Mouse (Mus musculus) hindbrain, embryonic 12.5 days (tissue): ENCODE data around the gene Osbpl7. TPM values are rescaled to one million over a fixed set of nuclear protein-coding genes. Genes with fewer than 3 reads are reported as not detected.

Experiments used
- ATAC-seq: fragments of 200-750 bp; cut with Nextera tagmentation; 2 replicates; pipeline ENCODE4 v1.8.0; 2017; ENCODE audit warnings: moderate TSS enrichment; ENCODE audit not compliant: low FRiP score
- H3K27ac ChIP-seq: fragments of 300-500 bp; sonication (generic); 2 replicates; pipeline ENCODE4 v1.5.1; 2016; ENCODE audit warnings: mild to moderate bottlenecking
- H3K27me3 ChIP-seq: fragments of 300-500 bp; sonication (generic); 2 replicates; pipeline ENCODE4 v1.6.1; 2016; ENCODE audit warnings: mild to moderate bottlenecking
- H3K36me3 ChIP-seq: fragments of 300-500 bp; sonication (generic); 2 replicates; pipeline ENCODE4 v1.6.1; 2016; ENCODE audit warnings: mild to moderate bottlenecking
- H3K4me1 ChIP-seq: fragments of 300-500 bp; sonication (generic); 2 replicates; pipeline ENCODE4 v1.6.1; 2016
- H3K4me2 ChIP-seq: fragments of 300-500 bp; sonication (generic); replicated peaks from 2 replicates; pipeline ENCODE4 v1.6.1; 2016; ENCODE audit warnings: mild to moderate bottlenecking
- H3K4me3 ChIP-seq: fragments of 300-500 bp; sonication (generic); 2 replicates; pipeline ENCODE4 v1.5.1; 2016; ENCODE audit warnings: mild to moderate bottlenecking
- H3K9ac ChIP-seq: fragments of 300-500 bp; sonication (generic); 2 replicates; pipeline ENCODE4 v1.6.1; 2016; ENCODE audit warnings: mild to moderate bottlenecking, moderate library complexity
- H3K9me3 ChIP-seq: fragments of 300-500 bp; sonication (generic); replicated peaks from 2 replicates; pipeline ENCODE4 v1.6.1; 2016; ENCODE audit warnings: mild to moderate bottlenecking
- WGBS: fragments of 180-500 bp; shearing (Covaris S2); methylation state at CpG from one replicate; pipeline ENCODE4 v1.1.7; 2016; 5-methylcytosine and 5-hydroxymethylcytosine counted together
- polyA plus RNA-seq: library from polyadenylated mRNA; unstranded; fragments of >200 nt; fragmentation: Nextera tagmentation; extraction: Ambion mirVana; gene quantifications from 2 replicates; pipeline ENCODE4 v1.2.1, GENCODE M21; 2016

Osbpl7 gene
- 9.1 and 11.9 TPM in 2 replicates for polyA plus RNA-seq

DNA sequence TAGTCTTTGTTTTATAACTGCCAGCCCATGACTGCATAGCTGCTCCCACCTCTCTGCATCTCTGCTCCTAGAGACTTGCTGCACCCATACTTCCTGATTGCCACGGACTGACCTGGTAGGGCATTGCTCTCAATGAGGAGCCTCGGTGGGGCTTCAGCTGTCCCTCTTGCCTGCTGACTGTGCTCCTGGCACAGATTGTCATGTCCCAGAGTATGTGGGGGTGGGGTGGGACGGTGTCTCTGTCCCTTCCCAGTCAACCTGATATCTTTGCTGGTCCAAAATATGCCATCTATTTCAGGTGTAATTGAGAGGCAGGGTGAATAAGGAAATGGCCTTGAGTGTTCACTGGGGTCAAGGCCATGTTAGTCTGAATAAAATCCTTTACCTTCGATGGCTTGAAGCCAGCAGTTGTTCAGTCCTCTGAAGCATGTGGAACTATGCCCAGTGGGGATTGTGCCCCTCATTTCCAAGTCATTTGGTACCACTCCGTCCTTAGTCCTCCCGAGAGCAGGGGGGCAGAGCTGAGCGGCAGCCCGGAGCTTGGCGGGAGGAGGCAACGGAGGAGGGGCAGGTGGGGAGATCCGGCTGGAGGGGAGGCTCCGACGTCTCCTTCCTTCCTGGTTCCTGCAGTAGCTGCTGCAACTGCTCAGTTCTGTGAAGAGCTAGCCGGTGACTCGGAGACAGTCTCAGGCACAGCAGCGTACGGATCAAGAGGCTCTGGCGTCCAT is at the start of gene Osbpl7:
Gene Osbpl7 (plus strand): TSS at position 413 of the 728 bp plus-strand sequence.
- Histone ChIP-seq H3K9me3 (no peaks in the 10 kb centered on the region), H3K4me3 (peak within 1 kb of the TSS; percentile 65), H3K4me1 (peaks cover 23% of the 10 kb centered on the region), H3K4me2 (peak within 1 kb of the TSS; percentile 96), H3K27ac (peak within 1 kb of the TSS; percentile 45), H3K36me3 (peaks cover 47% of the 10 kb centered on the region), H3K9ac (peak within 1 kb of the TSS; percentile 82), H3K27me3 (no peaks in the 10 kb centered on the region)
- 7% methylated on average over 18 of the region's 18 CpGs for WGBS
- ATAC-seq = peak; percentile 77

DNA sequence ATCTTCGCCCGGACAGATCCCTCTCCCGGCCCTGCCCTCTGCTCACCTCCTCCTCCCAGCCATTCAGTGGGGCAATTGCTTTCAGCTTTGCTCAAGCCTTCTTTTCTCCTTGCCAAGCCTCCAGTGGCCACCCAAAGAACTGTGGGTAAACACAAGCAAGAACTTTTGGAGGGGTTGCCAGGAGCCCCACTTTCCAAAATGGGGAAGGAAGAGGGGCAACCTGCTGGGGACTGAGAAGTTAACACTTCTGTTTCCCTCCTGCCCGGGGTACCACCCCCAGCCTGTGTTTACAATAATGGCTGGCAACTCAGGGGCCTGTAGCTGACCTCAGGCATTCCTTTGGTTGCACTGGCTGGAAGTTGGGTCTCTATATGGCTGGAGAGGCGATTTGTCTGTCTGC is 47.3 kb upstream of the Osbpl7 start:
- no peak for ATAC-seq
- Histone ChIP-seq H3K4me2 (no peak overlapping the region), H3K4me3 (no peak overlapping the region), H3K9me3 (no peaks in the 10 kb centered on the region), H3K36me3 (no peaks in the 10 kb centered on the region), H3K4me1 (no peaks in the 10 kb centered on the region; the same call in 1 of the 2 replicates), H3K9ac (no peak overlapping the region), H3K27ac (no peak overlapping the region), H3K27me3 (peaks cover 31% of the 10 kb centered on the region)
- 27% methylated on average over 5 of the region's 5 CpGs for WGBS

DNA sequence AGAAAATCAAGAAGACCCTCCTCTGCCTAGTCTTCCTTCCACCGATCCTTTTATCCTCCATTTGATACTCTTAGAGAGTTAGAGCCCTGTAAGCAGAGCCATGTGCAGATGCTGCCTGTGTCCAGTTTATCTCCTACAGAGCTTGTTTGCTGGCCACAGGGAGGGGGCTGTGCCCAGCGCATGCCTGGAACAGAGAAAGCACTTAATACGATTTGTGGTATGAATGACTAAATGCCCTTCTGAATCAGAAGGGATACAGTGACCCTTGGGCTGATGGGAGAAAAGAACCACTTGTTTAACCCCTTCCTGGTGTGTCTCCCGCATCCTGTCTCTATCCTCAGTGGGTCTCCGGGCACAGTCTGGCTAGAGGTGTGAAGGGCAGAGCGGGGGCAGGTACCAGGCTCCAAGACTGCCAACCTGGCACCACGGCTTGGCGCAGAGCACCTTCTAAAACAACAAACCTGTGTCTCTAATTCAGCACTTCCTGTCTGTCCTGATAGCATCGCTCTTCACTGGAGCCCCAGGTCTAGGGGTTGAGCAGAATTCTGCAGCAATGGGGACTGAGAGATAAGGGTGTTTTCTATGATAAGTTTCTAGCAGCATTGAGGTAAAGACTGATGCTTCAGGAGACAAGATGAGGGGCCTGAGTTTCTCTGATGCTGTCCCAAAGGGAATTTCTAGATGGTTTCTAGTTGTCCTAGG is 43.2 kb upstream of the Osbpl7 start:
- no peak overlapping the region for H3K27ac ChIP-seq
- H3K4me2 ChIP-seq = no peak overlapping the region
- no peaks in the 10 kb centered on the region for H3K9me3 ChIP-seq
- peaks cover 34% of the 10 kb centered on the region for H3K27me3 ChIP-seq
- H3K36me3 ChIP-seq = no peaks in the 10 kb centered on the region
- whole genome bisulfite sequencing = 73% methylated on average over 9 of the region's 9 CpGs
- ATAC-seq = no peak
- H3K4me3 ChIP-seq = no peak overlapping the region
- H3K9ac ChIP-seq = no peak overlapping the region
- no peaks in the 10 kb centered on the region; the same call in 1 of the 2 replicates for H3K4me1 ChIP-seq

DNA sequence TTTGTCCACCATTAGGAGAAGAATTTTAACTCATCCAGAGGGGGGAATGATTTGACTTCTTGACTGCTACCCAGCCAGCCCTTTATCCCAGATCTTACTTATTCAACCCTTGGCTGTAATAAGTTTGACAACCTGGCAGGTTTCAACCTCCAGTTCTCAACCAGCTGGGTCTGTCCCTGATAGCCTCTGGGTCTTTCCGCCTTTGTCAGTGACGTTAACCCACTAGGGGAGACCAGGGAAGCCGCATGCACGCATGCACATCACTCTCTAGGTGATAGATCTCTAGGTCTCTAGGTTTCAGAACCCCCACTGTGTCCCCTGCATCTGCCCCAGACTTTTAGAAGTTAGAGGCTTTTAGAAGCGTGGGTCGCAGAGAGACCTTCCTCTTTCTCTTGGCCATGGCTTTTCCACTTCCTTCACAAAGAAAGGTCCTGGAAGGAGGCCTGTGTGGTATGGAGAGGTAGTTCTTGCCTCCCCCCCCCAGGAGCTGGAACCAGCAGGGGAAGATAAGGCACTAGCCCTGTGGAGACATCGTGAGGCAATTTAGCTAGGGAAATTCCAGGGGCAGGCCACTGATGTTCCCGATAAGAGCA is 41.1 kb upstream of the Osbpl7 start:
- ATAC-seq = no peak
- Histone ChIP-seq H3K9ac (no peak overlapping the region), H3K4me1 (no peaks in the 10 kb centered on the region), H3K27ac (no peak overlapping the region), H3K36me3 (no peaks in the 10 kb centered on the region), H3K27me3 (peaks cover 52% of the 10 kb centered on the region), H3K9me3 (no peaks in the 10 kb centered on the region), H3K4me3 (no peak overlapping the region), H3K4me2 (no peak overlapping the region)
- WGBS = 55% methylated on average over 8 of the region's 8 CpGs

DNA sequence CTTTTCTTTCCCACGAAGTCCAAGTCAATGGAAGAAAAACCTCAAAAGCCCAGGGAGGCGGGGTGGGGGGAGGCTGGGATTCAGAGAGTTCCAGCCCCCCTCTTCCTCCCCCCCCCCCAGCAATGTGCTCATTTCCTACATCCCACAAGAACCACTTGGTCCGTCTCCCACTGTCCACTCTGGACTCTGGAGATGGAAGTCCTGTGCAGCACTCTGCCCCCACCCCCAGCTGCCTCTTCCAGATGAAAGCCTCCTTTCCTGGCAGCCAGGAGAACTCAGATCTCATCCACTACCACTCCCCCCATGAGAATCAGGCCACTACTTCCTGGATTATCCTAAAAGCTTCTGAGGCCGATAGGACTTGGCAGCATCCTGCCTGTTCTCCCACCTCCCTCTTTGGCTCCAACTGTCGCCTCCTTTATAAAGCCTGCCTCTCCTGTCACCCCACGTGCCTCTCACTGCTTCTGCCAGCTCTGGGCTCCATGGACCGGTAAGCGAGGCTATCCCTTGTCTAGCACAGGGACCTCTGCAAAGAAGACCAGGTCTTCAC is 37.2 kb upstream of the Osbpl7 start, which contains the start of gene Sp6:
Gene Sp6 (plus strand): TSS at position 274 of the 550 bp plus-strand sequence.
- Histone ChIP-seq H3K4me1 (peaks cover 4% of the 10 kb centered on the region; the same call in 1 of the 2 replicates), H3K27me3 (peaks cover 79% of the 10 kb centered on the region), H3K9ac (no peak within 1 kb of the TSS), H3K4me3 (no peak within 1 kb of the TSS), H3K4me2 (no peak within 1 kb of the TSS), H3K9me3 (no peaks in the 10 kb centered on the region), H3K36me3 (no peaks in the 10 kb centered on the region), H3K27ac (no peak within 1 kb of the TSS)
- WGBS = 26% methylated on average over 7 of the region's 8 CpGs
- no peak for ATAC-seq

DNA sequence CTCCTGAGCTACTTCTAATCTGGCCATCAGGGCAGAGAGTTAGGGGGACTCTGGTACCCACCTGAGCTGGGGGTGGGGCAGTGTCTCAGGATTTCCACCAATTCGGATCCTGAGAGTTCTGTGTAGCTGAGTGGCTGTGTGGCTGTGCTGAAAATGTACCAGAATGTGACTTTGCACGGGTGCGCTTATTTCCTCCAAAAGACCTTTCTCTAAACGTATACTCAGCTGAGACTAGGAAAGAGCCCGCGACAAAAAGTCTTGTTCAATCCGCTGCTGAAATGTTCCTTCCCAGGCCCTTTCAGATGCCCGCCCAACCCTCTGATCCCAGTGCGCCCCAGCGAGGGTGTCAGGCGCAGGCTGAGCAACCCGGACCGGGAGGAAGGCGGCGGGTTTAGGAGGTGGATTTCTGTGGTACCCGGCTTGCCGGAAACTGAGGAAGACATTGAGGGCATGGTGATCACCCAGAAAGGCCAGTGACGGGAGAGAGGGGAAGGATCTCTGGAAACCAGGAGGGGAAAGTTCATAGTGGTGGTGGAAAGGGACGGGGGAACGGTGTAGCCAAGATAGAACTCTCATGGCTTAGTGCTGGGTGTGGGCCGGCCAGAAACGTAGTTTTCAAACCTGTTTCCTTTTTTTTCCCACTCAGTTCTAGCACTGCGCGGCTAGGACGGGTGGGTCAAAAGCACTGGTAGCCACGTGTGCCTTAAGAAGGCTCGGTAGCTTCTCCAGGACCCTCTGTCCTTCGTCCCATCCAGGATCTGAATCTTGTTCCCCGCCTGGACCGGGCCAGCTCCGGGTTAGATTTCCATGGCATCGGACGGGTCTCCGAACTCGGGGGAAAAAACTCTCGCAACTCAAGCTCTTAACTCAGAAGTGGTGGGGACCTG is 32.5 kb upstream of the Osbpl7 start:
- peak overlapping the region; percentile 46 for H3K4me2 ChIP-seq
- H3K27ac ChIP-seq = no peak overlapping the region
- H3K4me3 ChIP-seq = peak overlapping the region; percentile 26
- peaks cover 95% of the 10 kb centered on the region for H3K27me3 ChIP-seq
- H3K36me3 ChIP-seq = no peaks in the 10 kb centered on the region
- H3K4me1 ChIP-seq = peaks cover 31% of the 10 kb centered on the region
- ATAC-seq = no peak
- H3K9me3 ChIP-seq = no peaks in the 10 kb centered on the region
- WGBS = under 1% methylated on average over 36 of the region's 36 CpGs
- no peak overlapping the region for H3K9ac ChIP-seq

DNA sequence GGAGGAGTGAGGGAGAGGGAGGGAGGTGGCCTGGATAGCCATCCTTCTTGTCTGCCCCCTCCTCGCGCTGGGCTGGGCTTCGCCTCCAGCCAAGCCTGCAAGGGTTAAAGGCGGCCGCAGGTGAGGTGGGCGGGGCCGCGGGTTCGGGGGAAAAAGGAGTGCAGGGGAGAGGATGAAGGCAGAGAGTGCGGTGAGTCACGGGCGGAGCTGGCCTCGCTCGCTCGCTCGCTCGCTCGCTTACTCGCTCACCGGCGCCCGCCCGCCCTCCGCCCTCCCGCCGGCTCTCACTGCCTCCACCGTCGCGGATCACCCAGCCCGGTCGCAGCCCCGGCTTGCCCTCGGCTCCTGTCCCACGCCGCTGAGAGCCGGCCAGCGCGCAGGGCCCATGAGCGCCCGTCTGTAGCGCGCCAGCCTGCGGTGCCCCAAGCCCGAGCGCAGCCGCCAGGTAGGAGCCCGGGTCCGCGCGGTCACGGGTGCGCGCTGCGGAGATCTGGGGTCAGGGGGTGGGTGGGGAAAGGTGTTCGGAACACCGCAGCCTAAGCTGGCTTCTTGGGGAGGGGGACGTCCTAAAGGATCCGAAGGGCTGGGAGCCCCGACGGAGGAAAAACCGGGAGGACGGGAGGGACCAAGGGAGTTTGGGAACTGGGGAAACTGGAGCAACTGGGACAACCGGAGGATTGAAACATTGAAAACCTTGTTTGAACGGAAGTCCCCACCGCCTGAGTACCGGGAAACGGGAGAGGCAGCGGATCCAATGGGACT is 31.7 kb upstream of the Osbpl7 start:
- Histone ChIP-seq H3K4me3 (peak overlapping the region; percentile 26), H3K9ac (0 out of 2 replicates have a peak overlapping the region, but pooled peaks have one; percentile 20), H3K36me3 (no peaks in the 10 kb centered on the region), H3K9me3 (no peaks in the 10 kb centered on the region), H3K27ac (no peak overlapping the region), H3K4me2 (peak overlapping the region; percentile 46), H3K27me3 (peaks cover 96% of the 10 kb centered on the region), H3K4me1 (peaks cover 31% of the 10 kb centered on the region)
- under 1% methylated on average over 62 of the region's 68 CpGs for WGBS
- ATAC-seq = no peak

DNA sequence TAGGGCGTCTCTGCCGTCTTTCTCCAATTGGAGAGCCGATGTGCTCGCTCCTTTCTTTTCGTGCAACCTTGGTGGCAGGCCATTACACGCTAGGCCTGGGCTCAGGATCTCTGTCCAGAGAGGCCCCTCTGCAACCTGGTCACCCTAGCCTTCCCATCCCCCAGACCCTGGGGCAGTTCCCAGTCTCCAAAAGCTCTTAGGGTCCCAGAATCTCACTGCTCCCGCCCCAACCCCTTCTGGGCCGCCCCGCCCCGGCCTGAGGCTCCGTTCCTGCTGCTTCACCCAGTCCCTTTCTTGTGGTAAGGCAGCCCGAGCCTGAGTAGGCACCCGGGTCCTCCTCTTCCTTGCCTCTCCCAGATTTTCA is 31.1 kb upstream of the Osbpl7 start:
- Histone ChIP-seq H3K4me1 (peaks cover 31% of the 10 kb centered on the region), H3K9ac (0 out of 2 replicates have a peak overlapping the region, but pooled peaks have one; percentile 18), H3K4me3 (peak overlapping the region; percentile 26; the same call in 1 of the 2 replicates), H3K27ac (no peak overlapping the region), H3K27me3 (peaks cover 96% of the 10 kb centered on the region), H3K4me2 (peak overlapping the region; percentile 46), H3K9me3 (no peaks in the 10 kb centered on the region), H3K36me3 (no peaks in the 10 kb centered on the region)
- no peak for ATAC-seq
- whole genome bisulfite sequencing = 3% methylated on average over 13 of the region's 13 CpGs

DNA sequence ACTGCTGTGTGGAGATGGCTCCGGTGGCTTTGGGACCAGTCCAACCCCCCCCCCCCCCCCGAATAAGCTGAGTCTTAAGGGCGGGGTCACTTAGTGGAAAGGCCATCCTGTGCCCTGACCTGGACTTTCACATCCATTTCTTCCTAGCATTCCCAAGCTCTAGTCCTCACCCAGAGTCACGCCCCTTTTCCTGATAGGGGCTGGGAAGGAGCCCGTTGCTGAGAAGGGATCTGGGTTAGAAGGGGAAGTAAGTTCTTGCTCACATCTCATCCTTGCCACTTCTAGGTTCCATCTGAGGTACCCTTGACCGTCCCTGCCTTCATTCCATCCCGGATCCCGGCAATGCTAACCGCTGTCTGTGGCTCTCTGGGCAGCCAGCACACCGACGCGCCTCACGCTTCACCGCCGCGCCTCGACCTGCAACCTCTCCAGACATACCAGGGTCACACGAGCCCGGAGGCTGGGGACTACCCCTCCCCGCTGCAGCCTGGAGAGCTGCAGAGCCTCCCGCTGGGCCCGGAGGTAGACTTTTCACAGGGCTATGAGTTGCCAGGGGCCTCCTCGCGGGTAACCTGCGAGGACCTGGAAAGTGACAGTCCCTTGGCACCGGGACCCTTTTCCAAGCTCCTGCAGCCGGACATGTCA is 29.2 kb upstream of the Osbpl7 start:
- no peak for ATAC-seq
- peak overlapping the region; percentile 47 for H3K4me3 ChIP-seq
- H3K9me3 ChIP-seq = no peaks in the 10 kb centered on the region
- no peak overlapping the region for H3K27ac ChIP-seq
- H3K4me1 ChIP-seq = peaks cover 45% of the 10 kb centered on the region
- peaks cover 94% of the 10 kb centered on the region for H3K27me3 ChIP-seq
- no peaks in the 10 kb centered on the region for H3K36me3 ChIP-seq
- H3K9ac ChIP-seq = no peak overlapping the region
- WGBS = 2% methylated on average over 27 of the region's 27 CpGs
- H3K4me2 ChIP-seq = peak overlapping the region; percentile 83

DNA sequence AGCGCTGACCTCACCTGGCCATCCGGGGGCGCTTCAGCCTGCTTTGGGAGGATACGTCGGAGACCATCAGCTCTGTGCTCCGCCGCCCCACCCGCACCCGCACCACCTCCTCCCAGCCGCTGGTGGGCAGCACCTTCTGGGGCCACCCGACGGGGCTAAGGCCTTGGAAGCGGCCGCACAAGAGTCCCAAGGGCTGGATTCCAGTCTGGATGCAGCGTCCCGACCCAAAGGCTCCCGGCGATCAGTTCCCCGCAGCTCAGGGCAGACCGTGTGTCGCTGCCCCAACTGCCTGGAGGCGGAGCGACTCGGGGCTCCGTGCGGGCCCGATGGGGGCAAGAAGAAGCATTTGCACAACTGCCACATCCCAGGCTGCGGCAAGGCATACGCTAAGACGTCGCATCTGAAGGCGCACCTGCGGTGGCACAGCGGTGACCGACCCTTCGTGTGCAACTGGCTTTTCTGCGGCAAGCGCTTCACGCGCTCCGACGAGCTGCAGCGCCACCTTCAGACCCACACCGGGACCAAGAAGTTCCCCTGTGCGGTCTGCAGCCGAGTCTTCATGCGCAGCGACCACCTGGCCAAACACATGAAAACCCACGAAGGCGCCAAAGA is 28.4 kb upstream of the Osbpl7 start:
- WGBS = under 1% methylated on average over 50 of the region's 50 CpGs
- no peaks in the 10 kb centered on the region for H3K9me3 ChIP-seq
- peaks cover 45% of the 10 kb centered on the region for H3K4me1 ChIP-seq
- peak overlapping the region; percentile 60 for H3K9ac ChIP-seq
- H3K4me2 ChIP-seq = peak overlapping the region; percentile 83
- H3K4me3 ChIP-seq = peak overlapping the region; percentile 47
- H3K36me3 ChIP-seq = no peaks in the 10 kb centered on the region
- no peak overlapping the region for H3K27ac ChIP-seq
- peaks cover 87% of the 10 kb centered on the region for H3K27me3 ChIP-seq
- peak; percentile 64 for ATAC-seq
